Mouse (Mus musculus) midbrain, embryonic 12.5 days (tissue): ENCODE results near the gene Mcf2l. TPM values are rescaled to one million over a fixed set of nuclear protein-coding genes. Genes with fewer than 3 reads are reported as not detected.

Experiments
- ATAC-seq: fragments of 200-750 bp; cut with Nextera tagmentation; 2 replicates; pipeline ENCODE4 v1.8.0; 2017; ENCODE audit warnings: low read depth, moderate TSS enrichment, moderate library complexity; ENCODE audit not compliant: low FRiP score
- H3K27ac ChIP-seq: fragments of 300-500 bp; sonication (generic); replicated peaks from 2 replicates; pipeline ENCODE4 v1.5.1; 2016; ENCODE audit warnings: mild to moderate bottlenecking
- H3K27me3 ChIP-seq: fragments of 300-500 bp; sonication (generic); 2 replicates; pipeline ENCODE4 v1.6.1; 2016; ENCODE audit warnings: mild to moderate bottlenecking
- H3K36me3 ChIP-seq: fragments of 300-500 bp; sonication (generic); 2 replicates; pipeline ENCODE4 v1.6.1; 2016
- H3K4me1 ChIP-seq: fragments of 300-500 bp; sonication (generic); 2 replicates; pipeline ENCODE4 v1.6.1; 2016
- H3K4me2 ChIP-seq: fragments of 300-500 bp; sonication (generic); replicated peaks from 2 replicates; pipeline ENCODE4 v1.6.1; 2016; ENCODE audit warnings: mild to moderate bottlenecking, moderate library complexity
- H3K4me3 ChIP-seq: fragments of 300-500 bp; sonication (generic); 2 replicates; pipeline ENCODE4 v1.5.1; 2016; ENCODE audit warnings: mild to moderate bottlenecking
- H3K9ac ChIP-seq: fragments of 300-500 bp; sonication (generic); replicated peaks from 2 replicates; pipeline ENCODE4 v1.6.1; 2016; ENCODE audit warnings: mild to moderate bottlenecking, moderate library complexity
- H3K9me3 ChIP-seq: fragments of 300-500 bp; sonication (generic); 2 replicates; pipeline ENCODE4 v1.6.1; 2016; ENCODE audit warnings: mild to moderate bottlenecking
- WGBS: fragments of 180-500 bp; shearing (Covaris S2); methylation state at CpG from one replicate; pipeline ENCODE4 v1.1.7; 2016; 5-methylcytosine and 5-hydroxymethylcytosine counted together
- polyA plus RNA-seq: library from polyadenylated mRNA; unstranded; fragments of >200 nt; fragmentation: Nextera tagmentation; extraction: Ambion mirVana; gene quantifications from 2 replicates; pipeline ENCODE4 v1.2.1, GENCODE M21; 2016

Gene Mcf2l
- 97.8 and 104 TPM in 2 replicates for polyA plus RNA-seq

DNA sequence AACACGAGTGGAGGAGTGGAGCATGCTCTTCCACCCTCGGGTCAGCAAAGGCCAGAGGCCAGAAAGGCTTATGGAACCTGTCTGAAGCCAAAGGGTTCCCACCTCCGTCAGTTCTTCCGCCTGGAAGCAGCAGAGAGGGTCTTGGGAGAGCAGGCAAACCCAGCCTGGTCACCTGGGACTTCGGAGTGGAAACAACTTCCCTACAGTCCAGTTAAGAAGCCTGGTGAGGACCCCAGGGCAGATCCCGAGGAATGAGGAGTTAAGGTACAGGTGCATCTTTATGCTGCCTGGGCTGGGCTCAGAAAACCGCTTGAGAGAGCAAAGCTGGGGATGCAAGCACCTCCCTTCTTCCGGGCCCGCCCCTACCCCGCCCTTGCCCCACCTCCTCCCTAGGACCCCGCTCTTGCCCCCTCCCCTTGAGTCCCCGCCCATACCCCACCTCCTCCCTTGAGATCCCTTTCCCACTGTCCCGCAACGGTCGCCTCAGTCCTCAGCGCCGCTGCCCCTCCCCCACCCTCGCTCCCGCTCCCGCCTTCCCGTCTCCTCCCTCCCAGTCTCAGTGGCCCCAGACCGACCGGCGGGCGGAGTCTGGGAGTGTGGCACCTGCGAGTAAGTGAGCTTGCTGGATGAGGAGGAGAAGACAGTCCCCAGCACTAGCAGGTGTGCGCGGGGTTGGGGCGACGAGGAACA lies at the start of gene Mcf2l:
TSS of gene Mcf2l (plus strand) at position 450 of the 690 bp plus-strand sequence.
- ATAC-seq, result peak; percentile 70
- Histone ChIP-seq H3K4me1 (peaks cover 64% of the 10 kb centered on the region), H3K4me2 (peak within 1 kb of the TSS; percentile 59), H3K27me3 (no peaks in the 10 kb centered on the region), H3K9ac (peak within 1 kb of the TSS; percentile 62), H3K9me3 (no peaks in the 10 kb centered on the region), H3K36me3 (no peaks in the 10 kb centered on the region), H3K4me3 (peak within 1 kb of the TSS; percentile 54), H3K27ac (peak within 1 kb of the TSS; percentile 86; the same call in 1 of the 2 replicates)
- WGBS, result 2% methylated on average over 26 of the region's 30 CpGs

DNA sequence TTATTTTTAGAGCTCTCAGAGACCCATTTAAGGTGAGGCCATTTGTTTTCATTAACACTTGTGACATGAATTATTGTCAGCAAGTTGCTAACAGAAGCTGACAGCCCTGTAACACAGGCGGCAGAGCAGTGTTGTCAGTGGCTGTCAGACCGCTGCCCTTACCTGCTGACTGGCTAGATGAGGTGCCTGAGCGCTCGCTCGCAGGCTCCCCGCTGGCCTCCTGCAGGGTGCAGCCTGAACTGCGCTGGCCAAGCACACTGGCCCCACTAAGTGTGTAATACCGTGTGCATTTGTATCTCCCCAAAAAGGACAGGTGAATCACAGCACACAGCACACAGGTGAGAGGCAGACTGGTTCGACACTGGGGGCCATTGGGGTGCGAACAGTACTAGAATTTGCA lies 49.0 kb upstream of the Mcf2l start:
- H3K27ac ChIP-seq, result no peak overlapping the region
- WGBS, result 69% methylated on average over 10 of the region's 10 CpGs

DNA sequence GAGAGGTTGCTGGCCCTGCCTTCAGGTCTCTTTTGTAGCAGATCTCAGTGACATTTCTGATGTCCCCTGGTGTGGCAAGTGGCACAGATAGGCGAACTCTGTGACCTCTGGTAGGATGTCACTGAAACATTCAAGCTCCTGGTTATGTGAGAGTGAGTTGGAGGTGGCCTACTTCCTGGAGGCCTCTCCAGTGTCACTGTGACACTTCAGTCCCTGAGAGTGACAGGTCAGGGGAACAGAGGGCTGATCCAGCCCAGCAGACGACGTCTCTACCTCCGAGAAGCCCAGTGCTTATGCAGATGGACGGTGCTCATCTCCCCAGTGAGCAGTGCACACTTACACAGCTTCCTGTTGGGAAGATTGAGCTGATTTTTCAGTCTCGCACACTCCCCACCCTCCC lies 48.4 kb upstream of the Mcf2l start:
- Histone ChIP-seq H3K27me3 (no peaks in the 10 kb centered on the region), H3K27ac (no peak overlapping the region), H3K4me2 (no peak overlapping the region), H3K4me1 (no peaks in the 10 kb centered on the region), H3K9ac (no peak overlapping the region), H3K9me3 (no peaks in the 10 kb centered on the region), H3K4me3 (no peak overlapping the region), H3K36me3 (peaks cover 53% of the 10 kb centered on the region)
- ATAC-seq, result no peak
- WGBS, result 82% methylated on average over 6 of the region's 6 CpGs

More for the DNA sequence above, 49.0 kb upstream of the Mcf2l start:
- Histone ChIP-seq H3K9me3 (no peaks in the 10 kb centered on the region), H3K9ac (no peak overlapping the region), H3K4me1 (no peaks in the 10 kb centered on the region), H3K4me3 (no peak overlapping the region), H3K36me3 (peaks cover 53% of the 10 kb centered on the region), H3K27me3 (no peaks in the 10 kb centered on the region), H3K4me2 (no peak overlapping the region)
- no peak for ATAC-seq

DNA sequence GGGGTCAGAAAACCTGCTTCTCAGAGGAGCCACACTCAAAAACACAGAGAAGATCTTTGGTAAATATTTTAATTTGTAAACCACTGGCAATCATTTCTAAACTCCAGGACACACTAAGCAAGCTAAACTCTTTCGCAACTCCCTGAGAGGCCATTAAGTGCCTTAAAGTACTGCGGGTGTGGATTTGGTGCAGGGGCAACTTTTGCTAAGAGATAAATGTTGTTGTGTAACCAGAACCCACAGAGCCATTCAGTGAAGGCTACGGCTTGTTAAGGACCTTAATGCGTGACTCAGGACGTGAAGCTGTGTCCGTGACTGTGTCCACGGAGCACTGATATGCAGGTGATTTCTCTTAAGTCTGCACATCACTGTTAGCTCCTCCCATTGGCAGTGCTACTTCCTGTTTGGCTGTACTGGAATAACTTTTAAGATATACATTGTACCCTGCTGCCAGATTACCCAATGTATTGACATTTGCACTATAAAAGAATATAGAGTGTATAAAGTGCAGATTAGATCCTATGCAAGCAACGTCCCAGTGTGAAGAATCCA lies 47.8 kb upstream of the Mcf2l start:
- Histone ChIP-seq H3K9ac (no peak overlapping the region), H3K4me2 (no peak overlapping the region), H3K36me3 (peaks cover 55% of the 10 kb centered on the region), H3K27me3 (no peaks in the 10 kb centered on the region), H3K27ac (no peak overlapping the region), H3K4me1 (no peaks in the 10 kb centered on the region), H3K9me3 (no peaks in the 10 kb centered on the region), H3K4me3 (no peak overlapping the region)
- WGBS, result 89% methylated on average over 8 of the region's 8 CpGs
- no peak for ATAC-seq

DNA sequence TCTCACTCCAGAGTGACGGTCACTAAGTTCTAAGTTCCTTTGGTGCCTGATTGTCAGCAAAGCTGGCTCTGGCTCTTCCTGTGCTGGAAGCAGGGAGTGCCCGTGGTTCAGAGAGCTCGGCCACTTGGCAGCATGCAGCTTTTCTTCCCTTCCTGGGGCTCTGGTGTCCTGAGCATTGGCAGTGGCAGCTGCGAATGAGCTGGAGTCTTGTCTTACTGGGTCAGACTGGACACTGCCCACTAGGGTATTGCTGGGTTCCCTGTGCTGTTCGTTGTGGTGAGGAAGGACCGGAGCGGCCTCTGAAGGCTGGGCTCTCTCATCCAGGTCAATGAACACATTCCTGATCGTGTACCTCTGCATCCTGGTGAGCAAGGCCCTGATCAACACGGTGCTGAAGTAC lies 46.5 kb upstream of the Mcf2l start:
- no peak for ATAC-seq
- Histone ChIP-seq H3K36me3 (peaks cover 52% of the 10 kb centered on the region), H3K4me3 (no peak overlapping the region), H3K4me1 (peaks cover 12% of the 10 kb centered on the region), H3K27ac (no peak overlapping the region), H3K9me3 (no peaks in the 10 kb centered on the region), H3K4me2 (no peak overlapping the region), H3K9ac (no peak overlapping the region), H3K27me3 (no peaks in the 10 kb centered on the region)
- WGBS, result 89% methylated on average over 9 of the region's 9 CpGs

DNA sequence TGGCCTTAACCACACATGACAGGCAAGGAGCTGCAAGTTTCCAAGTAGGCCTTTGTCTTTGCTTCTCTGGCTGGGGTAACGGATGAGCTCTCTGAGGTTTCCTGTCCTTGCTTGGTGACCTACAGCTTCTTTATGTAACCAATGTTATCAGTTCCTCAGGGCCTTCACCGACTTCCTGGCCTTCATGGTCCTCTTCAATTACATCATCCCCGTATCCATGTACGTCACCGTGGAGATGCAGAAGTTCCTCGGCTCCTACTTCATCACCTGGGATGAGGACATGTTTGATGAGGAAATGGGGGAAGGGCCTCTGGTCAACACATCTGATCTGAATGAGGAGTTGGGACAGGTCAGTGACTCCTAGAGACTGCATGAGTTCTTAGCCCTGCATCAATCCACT lies 45.3 kb upstream of the Mcf2l start:
- Histone ChIP-seq H3K27me3 (no peaks in the 10 kb centered on the region), H3K4me2 (no peak overlapping the region), H3K9ac (no peak overlapping the region), H3K4me3 (no peak overlapping the region), H3K27ac (no peak overlapping the region), H3K4me1 (peaks cover 20% of the 10 kb centered on the region), H3K9me3 (no peaks in the 10 kb centered on the region), H3K36me3 (peaks cover 42% of the 10 kb centered on the region)
- WGBS, result 91% methylated on average over 6 of the region's 6 CpGs
- no peak for ATAC-seq

DNA sequence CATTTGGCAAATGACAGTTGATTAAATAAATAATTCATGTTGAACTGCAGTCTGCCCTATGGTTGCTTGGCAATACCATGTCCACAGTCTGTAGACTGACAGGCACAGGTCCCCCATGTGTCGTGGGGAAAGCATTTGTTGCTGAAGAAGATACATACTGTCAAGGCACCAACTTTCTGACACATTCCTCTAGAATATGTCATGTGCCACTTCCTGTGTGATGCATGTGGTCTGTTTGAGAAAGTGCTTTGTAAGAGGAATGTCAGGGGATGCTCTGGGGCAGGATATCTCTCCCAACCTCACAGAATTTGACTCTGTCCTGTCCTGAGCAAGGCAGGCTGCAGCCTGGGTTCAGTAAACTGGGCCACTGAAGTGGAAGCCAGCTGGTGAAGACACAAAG lies 44.2 kb upstream of the Mcf2l start:
- Histone ChIP-seq H3K4me1 (peaks cover 20% of the 10 kb centered on the region), H3K4me3 (no peak overlapping the region), H3K9me3 (no peaks in the 10 kb centered on the region), H3K9ac (no peak overlapping the region), H3K27me3 (no peaks in the 10 kb centered on the region), H3K4me2 (no peak overlapping the region), H3K27ac (peak overlapping the region; percentile 25; the same call in 1 of the 2 replicates), H3K36me3 (peaks cover 42% of the 10 kb centered on the region)
- WGBS, result 40% methylated on average over 1 of the region's 1 CpGs
- no peak for ATAC-seq

DNA sequence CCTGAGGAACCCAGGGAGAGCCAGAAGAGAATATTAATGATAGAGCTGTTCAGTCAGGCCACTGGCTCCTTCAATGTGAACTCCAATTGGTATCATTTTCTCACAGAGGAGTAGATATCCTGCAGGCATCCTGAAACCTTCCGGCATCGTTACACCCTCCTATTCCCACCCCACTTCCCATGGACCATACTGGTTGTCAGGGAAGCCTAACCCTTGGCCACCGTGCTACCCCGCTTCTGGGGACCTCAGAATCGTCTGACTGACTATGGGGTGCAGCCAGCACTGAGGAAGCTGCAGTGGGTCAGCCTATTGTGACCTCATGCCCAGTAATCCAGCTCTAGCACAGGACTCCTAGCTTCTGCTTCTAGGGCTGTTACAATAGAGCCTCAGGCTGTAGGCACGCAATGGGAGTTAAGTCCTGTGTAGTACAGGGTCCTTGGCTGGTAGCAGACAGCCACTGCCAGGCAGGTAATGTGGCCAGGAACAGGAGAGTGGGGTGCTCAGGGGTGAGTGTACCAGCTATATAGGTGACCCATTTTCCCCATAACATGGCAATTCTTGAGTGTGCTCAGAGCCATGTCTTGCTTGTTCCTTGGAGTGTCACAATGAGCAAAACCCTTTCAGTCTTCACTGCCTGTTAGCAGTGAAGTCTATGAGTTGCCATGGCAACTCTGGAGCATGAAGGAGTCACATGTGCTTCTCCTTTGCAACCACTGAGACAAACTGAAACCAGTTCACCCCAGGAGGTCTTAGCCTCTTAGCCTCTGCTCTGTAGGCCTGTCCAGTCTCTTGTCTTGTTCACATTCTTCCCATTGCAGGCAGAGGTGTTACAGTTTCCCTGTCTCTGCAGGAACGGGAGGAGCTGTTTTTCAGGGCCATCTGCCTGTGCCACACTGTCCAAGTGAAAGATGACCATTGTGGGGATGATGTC lies 41.7 kb upstream of the Mcf2l start:
- H3K4me1 ChIP-seq, result peaks cover 20% of the 10 kb centered on the region
- H3K9me3 ChIP-seq, result no peaks in the 10 kb centered on the region
- peaks cover 47% of the 10 kb centered on the region for H3K36me3 ChIP-seq
- peak; percentile 60 for ATAC-seq
- H3K4me2 ChIP-seq, result no peak overlapping the region
- no peak overlapping the region for H3K9ac ChIP-seq
- no peak overlapping the region for H3K4me3 ChIP-seq
- 52% methylated on average over 7 of the region's 7 CpGs for WGBS
- peak overlapping the region; percentile 46 for H3K27ac ChIP-seq
- no peaks in the 10 kb centered on the region for H3K27me3 ChIP-seq

DNA sequence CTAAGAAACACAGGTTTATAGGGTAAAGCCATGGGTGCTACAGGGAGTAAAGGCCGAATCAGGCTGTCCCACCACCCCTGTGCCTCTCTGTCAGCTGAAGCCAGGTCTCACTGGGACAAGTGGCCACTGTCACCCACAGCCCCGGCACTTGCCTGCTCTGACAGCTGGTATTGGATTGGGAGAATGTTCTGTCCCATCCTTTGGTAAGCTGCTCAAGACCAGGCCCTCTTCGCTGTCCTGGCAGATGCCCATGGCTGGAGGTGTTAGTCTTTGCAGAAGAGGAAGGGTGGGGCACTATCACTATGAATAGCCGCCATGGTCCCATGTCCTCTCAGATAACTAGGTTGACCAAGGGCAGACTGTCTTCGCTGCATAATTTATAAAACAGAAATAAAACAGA lies 40.0 kb upstream of the Mcf2l start:
- no peak overlapping the region for H3K4me3 ChIP-seq
- H3K27me3 ChIP-seq, result no peaks in the 10 kb centered on the region
- WGBS, result 93% methylated on average over 5 of the region's 5 CpGs
- H3K4me2 ChIP-seq, result no peak overlapping the region
- no peak overlapping the region for H3K27ac ChIP-seq
- H3K4me1 ChIP-seq, result peaks cover 20% of the 10 kb centered on the region
- H3K36me3 ChIP-seq, result peaks cover 39% of the 10 kb centered on the region
- no peak for ATAC-seq
- H3K9ac ChIP-seq, result no peak overlapping the region
- H3K9me3 ChIP-seq, result no peaks in the 10 kb centered on the region

DNA sequence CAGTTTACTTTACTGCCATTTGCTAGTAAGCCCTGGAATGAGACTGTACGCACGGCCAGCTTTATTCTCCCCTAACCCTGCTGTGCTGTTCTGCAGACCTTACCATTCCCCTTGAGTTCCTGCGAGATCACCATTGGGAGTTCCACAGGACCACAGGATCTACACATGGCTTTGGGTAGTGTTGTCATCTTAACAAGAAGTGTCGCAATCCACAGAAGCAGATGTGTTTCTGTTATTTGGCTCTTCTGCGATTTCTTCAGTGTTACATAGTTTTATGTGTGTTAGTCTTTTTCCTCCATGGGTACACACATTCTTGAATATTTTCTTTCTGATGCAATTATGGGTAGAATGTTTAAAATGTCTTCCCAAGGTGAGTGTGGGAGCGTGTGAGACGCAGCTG lies 32.8 kb upstream of the Mcf2l start:
- Histone ChIP-seq H3K27ac (no peak overlapping the region), H3K4me1 (no peaks in the 10 kb centered on the region), H3K4me3 (no peak overlapping the region), H3K4me2 (no peak overlapping the region), H3K9ac (no peak overlapping the region), H3K27me3 (no peaks in the 10 kb centered on the region), H3K9me3 (no peaks in the 10 kb centered on the region), H3K36me3 (peaks cover 36% of the 10 kb centered on the region)
- 91% methylated on average over 7 of the region's 7 CpGs for WGBS
- no peak for ATAC-seq

DNA sequence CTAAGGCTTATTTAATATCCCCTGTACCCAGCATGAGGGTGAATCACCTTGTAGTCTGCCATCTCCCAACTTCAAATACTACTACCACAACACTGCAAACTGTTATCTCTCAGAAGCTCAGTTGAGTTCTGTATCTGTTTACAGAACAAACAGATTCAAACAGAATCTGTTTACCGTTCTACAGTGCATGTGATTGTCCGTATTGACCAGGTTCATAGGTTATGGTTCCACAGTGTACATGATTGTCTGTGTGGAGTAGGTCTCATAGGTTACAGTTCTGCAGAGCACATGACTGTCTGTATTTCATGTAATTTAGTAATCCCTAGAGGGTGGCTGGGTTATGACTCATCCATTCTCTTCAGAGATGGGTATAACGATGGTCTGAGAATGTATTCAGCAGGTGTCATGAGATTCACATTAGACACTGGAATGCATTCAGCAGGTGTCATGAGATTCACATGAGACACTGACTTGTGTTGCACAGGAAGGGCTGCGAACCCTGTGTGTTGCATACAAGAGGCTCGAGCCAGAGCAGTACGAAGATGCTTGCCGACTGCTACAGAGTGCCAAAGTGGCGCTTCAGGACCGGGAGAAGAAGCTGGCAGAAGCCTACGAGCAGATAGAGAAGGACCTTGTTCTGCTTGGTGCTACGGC lies 31.1 kb upstream of the Mcf2l start:
- no peaks in the 10 kb centered on the region for H3K9me3 ChIP-seq
- H3K27ac ChIP-seq, result no peak overlapping the region
- no peak for ATAC-seq
- no peaks in the 10 kb centered on the region for H3K27me3 ChIP-seq
- peaks cover 33% of the 10 kb centered on the region for H3K36me3 ChIP-seq
- H3K4me2 ChIP-seq, result no peak overlapping the region
- H3K4me3 ChIP-seq, result no peak overlapping the region
- 93% methylated on average over 11 of the region's 11 CpGs for WGBS
- no peaks in the 10 kb centered on the region for H3K4me1 ChIP-seq
- no peak overlapping the region for H3K9ac ChIP-seq
